Mouse (Mus musculus) forebrain, embryonic 12.5 days (tissue): ENCODE results near the gene Gpr137b. TPM values are rescaled to one million over a fixed set of nuclear protein-coding genes. Genes with fewer than 3 reads are reported as not detected.
A peak's percentile ranks its signal among the peaks of the same experiment; 100 is the strongest.
"Not testable (repeated sequence)": the region's sequence is repeated elsewhere in the genome, so short reads cannot be mapped to it uniquely, and the experiment has no call there.

Experiments
- ATAC-seq: fragments of 200-750 bp; cut with Nextera tagmentation; 2 replicates; pipeline ENCODE4 v1.8.0; 2017; ENCODE audit warnings: moderate TSS enrichment; ENCODE audit not compliant: low FRiP score
- H3K27ac ChIP-seq: fragments of 300-500 bp; sonication (generic); 2 replicates; pipeline ENCODE4 v1.5.1; 2016; ENCODE audit warnings: mild to moderate bottlenecking
- H3K27me3 ChIP-seq: fragments of 300-500 bp; sonication (generic); 2 replicates; pipeline ENCODE4 v1.6.1; 2016; ENCODE audit warnings: mild to moderate bottlenecking
- H3K36me3 ChIP-seq: fragments of 300-500 bp; sonication (generic); replicated peaks from 2 replicates; pipeline ENCODE4 v1.6.1; 2016; ENCODE audit warnings: mild to moderate bottlenecking
- H3K4me1 ChIP-seq: fragments of 300-500 bp; sonication (generic); 2 replicates; pipeline ENCODE4 v1.6.1; 2016
- H3K4me2 ChIP-seq: fragments of 300-500 bp; sonication (generic); 2 replicates; pipeline ENCODE4 v1.6.1; 2016; ENCODE audit warnings: mild to moderate bottlenecking, moderate library complexity
- H3K4me3 ChIP-seq: fragments of 300-500 bp; sonication (generic); replicated peaks from 2 replicates; pipeline ENCODE4 v1.5.1; 2016; ENCODE audit warnings: mild to moderate bottlenecking
- H3K9ac ChIP-seq: fragments of 300-500 bp; sonication (generic); 2 replicates; pipeline ENCODE4 v1.6.1; 2016; ENCODE audit warnings: mild to moderate bottlenecking
- H3K9me3 ChIP-seq: fragments of 300-500 bp; sonication (generic); 2 replicates; pipeline ENCODE4 v1.6.1; 2016
- WGBS: fragments of 180-500 bp; shearing (Covaris S2); methylation state at CpG from one replicate; pipeline ENCODE4 v1.1.7; 2016; 5-methylcytosine and 5-hydroxymethylcytosine counted together
- polyA plus RNA-seq: library from polyadenylated mRNA; unstranded; fragments of >200 nt; fragmentation: Nextera tagmentation; extraction: Ambion mirVana; gene quantifications from 2 replicates; pipeline ENCODE4 v1.2.1, GENCODE M21; 2016

Gpr137b gene
- polyA plus RNA-seq, 1 experiment from 2014 or later: 27.2 TPM

GRCm38 (mm10) chr13:13403839-13404238 is 10.0 kb upstream of the Gpr137b start:
- H3K27me3 ChIP-seq, H3K9ac ChIP-seq, H3K36me3 ChIP-seq, H3K4me3 ChIP-seq, H3K4me1 ChIP-seq, H3K27ac ChIP-seq, H3K4me2 ChIP-seq, ATAC-seq, H3K9me3 ChIP-seq: not testable (repeated sequence)
- WGBS: 88% methylated on average over 6 of the region's 6 CpGs

- H3K4me1 ChIP-seq, ATAC-seq, H3K9ac ChIP-seq, H3K4me2 ChIP-seq, H3K36me3 ChIP-seq, H3K27me3 ChIP-seq, H3K4me3 ChIP-seq, H3K9me3 ChIP-seq, H3K27ac ChIP-seq: not testable (repeated sequence)
- WGBS: 100% methylated on average over 3 of the region's 3 CpGs
Observed at GRCm38 (mm10) chr13:13403366-13403765, 9.6 kb upstream of the Gpr137b start.

GRCm38 (mm10) chr13:13402818-13403217 is 9.0 kb upstream of the Gpr137b start:
- not testable (repeated sequence) for H3K4me1 ChIP-seq, H3K36me3 ChIP-seq, H3K4me2 ChIP-seq, H3K27me3 ChIP-seq, ATAC-seq, H3K9ac ChIP-seq, H3K4me3 ChIP-seq, H3K27ac ChIP-seq, H3K9me3 ChIP-seq
- 81% methylated on average over 5 of the region's 5 CpGs for WGBS

- not testable (repeated sequence) for H3K36me3 ChIP-seq, H3K9me3 ChIP-seq, H3K4me1 ChIP-seq, H3K4me2 ChIP-seq, H3K27me3 ChIP-seq, ATAC-seq, H3K4me3 ChIP-seq, H3K9ac ChIP-seq, H3K27ac ChIP-seq
- WGBS: 79% methylated on average over 3 of the region's 3 CpGs
Observed at GRCm38 (mm10) chr13:13400851-13401250, 7.0 kb upstream of the Gpr137b start.

- not testable (repeated sequence) for H3K27me3 ChIP-seq, H3K36me3 ChIP-seq, H3K4me1 ChIP-seq, H3K9me3 ChIP-seq, H3K27ac ChIP-seq, H3K9ac ChIP-seq
- ATAC-seq: peak; percentile 82
- whole genome bisulfite sequencing: under 1% methylated on average over 15 of the region's 15 CpGs
- Histone ChIP-seq H3K4me3 (peak overlapping the region; percentile 44), H3K4me2 (peak overlapping the region; percentile 47)
Observed at GRCm38 (mm10) chr13:13394096-13394395, 232 bp upstream of the Gpr137b start.

GRCm38 (mm10) chr13:13378168-13378859 is 15.5 kb downstream of the Gpr137b start:
- not testable (repeated sequence) for H3K9me3 ChIP-seq, H3K4me1 ChIP-seq, H3K27me3 ChIP-seq, H3K9ac ChIP-seq, H3K27ac ChIP-seq, H3K36me3 ChIP-seq, H3K4me2 ChIP-seq, ATAC-seq, H3K4me3 ChIP-seq
- 100% methylated on average over 1 of the region's 7 CpGs for WGBS

GRCm38 (mm10) chr13:13377180-13377579 is 16.6 kb downstream of the Gpr137b start:
- 86% methylated on average over 5 of the region's 5 CpGs for WGBS
- ATAC-seq: no peak

GRCm38 (mm10) chr13:13373965-13374364 is 19.8 kb downstream of the Gpr137b start:
- not testable (repeated sequence) for H3K4me1 ChIP-seq, H3K9ac ChIP-seq, H3K9me3 ChIP-seq, H3K4me3 ChIP-seq, H3K27me3 ChIP-seq, H3K36me3 ChIP-seq, ATAC-seq, H3K4me2 ChIP-seq, H3K27ac ChIP-seq
- 93% methylated on average over 6 of the region's 6 CpGs for WGBS

More at GRCm38 (mm10) chr13:13377180-13377579, 16.6 kb downstream of the Gpr137b start:
- Histone ChIP-seq H3K27me3 (no peaks in the 10 kb centered on the region), H3K9me3 (no peaks in the 10 kb centered on the region), H3K4me2 (no peak overlapping the region), H3K4me3 (no peak overlapping the region), H3K4me1 (no peaks in the 10 kb centered on the region), H3K27ac (no peak overlapping the region), H3K36me3 (no peaks in the 10 kb centered on the region), H3K9ac (no peak overlapping the region)

- not testable (repeated sequence) for H3K9ac ChIP-seq, H3K27me3 ChIP-seq, H3K4me2 ChIP-seq, H3K27ac ChIP-seq, H3K36me3 ChIP-seq, ATAC-seq, H3K4me1 ChIP-seq, H3K4me3 ChIP-seq, H3K9me3 ChIP-seq
- 94% methylated on average over 7 of the region's 7 CpGs for WGBS
Observed at GRCm38 (mm10) chr13:13371436-13371835, 22.4 kb downstream of the Gpr137b start.

- not testable (repeated sequence) for H3K9me3 ChIP-seq, H3K4me2 ChIP-seq, ATAC-seq, H3K27me3 ChIP-seq, H3K9ac ChIP-seq, H3K4me1 ChIP-seq, H3K4me3 ChIP-seq, H3K27ac ChIP-seq
- 99% methylated on average over 2 of the region's 2 CpGs for whole genome bisulfite sequencing
- peaks cover 12% of the 10 kb centered on the region for H3K36me3 ChIP-seq
Observed at GRCm38 (mm10) chr13:13366371-13366770, 27.4 kb downstream of the Gpr137b start.

GRCm38 (mm10) chr13:13363536-13363935 is 30.3 kb downstream of the Gpr137b start:
- H3K4me3 ChIP-seq, H3K9me3 ChIP-seq, H3K9ac ChIP-seq, H3K27me3 ChIP-seq, H3K4me1 ChIP-seq, ATAC-seq, H3K4me2 ChIP-seq, H3K27ac ChIP-seq: not testable (repeated sequence)
- WGBS: 89% methylated on average over 7 of the region's 7 CpGs
- peaks cover 12% of the 10 kb centered on the region for H3K36me3 ChIP-seq

GRCm38 (mm10) chr13:13362261-13362660 is 31.6 kb downstream of the Gpr137b start:
- H3K36me3 ChIP-seq: peaks cover 16% of the 10 kb centered on the region
- H3K9me3 ChIP-seq, H3K27ac ChIP-seq, H3K4me2 ChIP-seq, ATAC-seq, H3K27me3 ChIP-seq, H3K4me1 ChIP-seq, H3K9ac ChIP-seq, H3K4me3 ChIP-seq: not testable (repeated sequence)
- WGBS: 95% methylated on average over 6 of the region's 6 CpGs

- not testable (repeated sequence) for H3K4me3 ChIP-seq, H3K4me2 ChIP-seq, H3K9ac ChIP-seq, ATAC-seq, H3K4me1 ChIP-seq, H3K27me3 ChIP-seq, H3K9me3 ChIP-seq, H3K27ac ChIP-seq
- WGBS: 91% methylated on average over 4 of the region's 4 CpGs
- peaks cover 11% of the 10 kb centered on the region for H3K36me3 ChIP-seq
Observed at GRCm38 (mm10) chr13:13360045-13360444, 33.8 kb downstream of the Gpr137b start.
